Mouse (Mus musculus): ENCODE data around the gene Rfc4. TPM values are rescaled to one million over a fixed set of nuclear protein-coding genes. Genes with fewer than 3 reads are reported as not detected.

The Rfc4 gene
- polyA plus RNA-seq, 1 experiment from 2014 or later: 47.1 TPM

- peak overlapping the region; percentile 90 for H3K9ac ChIP-seq
- H3K4me3 ChIP-seq: peak overlapping the region; percentile 73
- peak overlapping the region; percentile 95 for H3K27ac ChIP-seq (replicated peaks)
- WGBS: 0% methylated on average over 4 of the region's 4 CpGs
- peak overlapping the region; percentile 93 for H3K4me2 ChIP-seq
- ATAC-seq (ENCODE audit: low read depth): peak; percentile 11; the same call in 1 of the 2 replicates
- no peaks in the 10 kb centered on the region for H3K9me3 ChIP-seq
- H3K4me1 ChIP-seq (replicated peaks): peaks cover 28% of the 10 kb centered on the region
- H3K27me3 ChIP-seq: no peaks in the 10 kb centered on the region
- H3K36me3 ChIP-seq: peaks cover 19% of the 10 kb centered on the region
These were observed 245 bp downstream of the Rfc4 start for GRCm38 (mm10) chr16:23127311-23127672.

GRCm38 (mm10) chr16:23124398-23124797 is 3.1 kb downstream of the Rfc4 start:
- no peak overlapping the region for H3K27ac ChIP-seq (replicated peaks)
- H3K9ac ChIP-seq: no peak overlapping the region
- no peak for ATAC-seq (ENCODE audit: low read depth)
- H3K4me3 ChIP-seq: no peak overlapping the region
- peaks cover 42% of the 10 kb centered on the region for H3K36me3 ChIP-seq
- H3K9me3 ChIP-seq: no peaks in the 10 kb centered on the region
- H3K4me2 ChIP-seq: no peak overlapping the region
- 94% methylated on average over 4 of the region's 4 CpGs for WGBS
- no peaks in the 10 kb centered on the region for H3K27me3 ChIP-seq
- H3K4me1 ChIP-seq (replicated peaks): peaks cover 24% of the 10 kb centered on the region

GRCm38 (mm10) chr16:23123104-23123503 is 4.4 kb downstream of the Rfc4 start:
- no peak overlapping the region for H3K4me3 ChIP-seq
- ATAC-seq (ENCODE audit: low read depth): no peak
- WGBS: 92% methylated on average over 4 of the region's 4 CpGs
- no peak overlapping the region for H3K4me2 ChIP-seq
- H3K4me1 ChIP-seq (replicated peaks): peaks cover 11% of the 10 kb centered on the region
- no peak overlapping the region for H3K9ac ChIP-seq
- no peaks in the 10 kb centered on the region for H3K9me3 ChIP-seq
- no peak overlapping the region for H3K27ac ChIP-seq (replicated peaks)
- H3K36me3 ChIP-seq: peaks cover 46% of the 10 kb centered on the region
- H3K27me3 ChIP-seq: no peaks in the 10 kb centered on the region

GRCm38 (mm10) chr16:23122446-23122845 is 5.1 kb downstream of the Rfc4 start:
- H3K4me1 ChIP-seq (replicated peaks): peaks cover 10% of the 10 kb centered on the region
- no peaks in the 10 kb centered on the region for H3K9me3 ChIP-seq
- no peak overlapping the region for H3K27ac ChIP-seq (replicated peaks)
- H3K27me3 ChIP-seq: no peaks in the 10 kb centered on the region
- H3K9ac ChIP-seq: no peak overlapping the region
- H3K4me3 ChIP-seq: no peak overlapping the region
- 93% methylated on average over 3 of the region's 3 CpGs for WGBS
- no peak overlapping the region for H3K4me2 ChIP-seq
- H3K36me3 ChIP-seq: peaks cover 47% of the 10 kb centered on the region
- no peak for ATAC-seq (ENCODE audit: low read depth)

- Histone ChIP-seq H3K9ac (no peak overlapping the region), H3K36me3 (peaks cover 69% of the 10 kb centered on the region)
- WGBS: 64% methylated on average over 4 of the region's 4 CpGs
These were observed 10.4 kb downstream of the Rfc4 start for GRCm38 (mm10) chr16:23117173-23117572.

GRCm38 (mm10) chr16:23115486-23115885 is 12.1 kb downstream of the Rfc4 start:
- Histone ChIP-seq H3K4me2 (no peak overlapping the region), H3K27me3 (no peaks in the 10 kb centered on the region), H3K4me3 (no peak overlapping the region), H3K4me1 (replicated peaks) (peaks cover 25% of the 10 kb centered on the region), H3K9me3 (no peaks in the 10 kb centered on the region), H3K9ac (no peak overlapping the region), H3K36me3 (peaks cover 69% of the 10 kb centered on the region), H3K27ac (replicated peaks) (no peak overlapping the region)
- 86% methylated on average over 3 of the region's 3 CpGs for WGBS
- no peak for ATAC-seq (ENCODE audit: low read depth)

More at GRCm38 (mm10) chr16:23117173-23117572, 10.4 kb downstream of the Rfc4 start:
- H3K4me1 ChIP-seq (replicated peaks): peaks cover 9% of the 10 kb centered on the region; the same call in 1 of the 2 replicates
- H3K9me3 ChIP-seq: no peaks in the 10 kb centered on the region
- H3K4me2 ChIP-seq: no peak overlapping the region
- H3K4me3 ChIP-seq: no peak overlapping the region
- ATAC-seq (ENCODE audit: low read depth): no peak
- no peaks in the 10 kb centered on the region for H3K27me3 ChIP-seq
- no peak overlapping the region for H3K27ac ChIP-seq (replicated peaks)

- peaks cover 73% of the 10 kb centered on the region for H3K36me3 ChIP-seq
- H3K4me3 ChIP-seq: no peak overlapping the region
- no peaks in the 10 kb centered on the region for H3K27me3 ChIP-seq
- 70% methylated on average over 5 of the region's 5 CpGs for WGBS
- peaks cover 34% of the 10 kb centered on the region for H3K4me1 ChIP-seq (replicated peaks)
- no peak overlapping the region for H3K4me2 ChIP-seq
- ATAC-seq (ENCODE audit: low read depth): no peak
- no peak overlapping the region for H3K9ac ChIP-seq
- H3K27ac ChIP-seq (replicated peaks): no peak overlapping the region
- no peaks in the 10 kb centered on the region for H3K9me3 ChIP-seq
These were observed 13.0 kb downstream of the Rfc4 start for GRCm38 (mm10) chr16:23114339-23115171.

- H3K9ac ChIP-seq: no peak overlapping the region
- ATAC-seq (ENCODE audit: low read depth): no peak
- no peaks in the 10 kb centered on the region for H3K27me3 ChIP-seq
- H3K4me2 ChIP-seq: no peak overlapping the region
- H3K4me3 ChIP-seq: no peak overlapping the region
- H3K27ac ChIP-seq (replicated peaks): no peak overlapping the region
- peaks cover 75% of the 10 kb centered on the region for H3K36me3 ChIP-seq
- H3K9me3 ChIP-seq: no peaks in the 10 kb centered on the region
- H3K4me1 ChIP-seq (replicated peaks): peaks cover 41% of the 10 kb centered on the region
These were observed 13.6 kb downstream of the Rfc4 start for GRCm38 (mm10) chr16:23113903-23114302.

GRCm38 (mm10) chr16:23112861-23113435 is 14.6 kb downstream of the Rfc4 start:
- H3K36me3 ChIP-seq: peaks cover 77% of the 10 kb centered on the region
- no peaks in the 10 kb centered on the region for H3K27me3 ChIP-seq
- 49% methylated on average over 9 of the region's 9 CpGs for WGBS
- H3K4me2 ChIP-seq: no peak overlapping the region
- no peak for ATAC-seq (ENCODE audit: low read depth)
- H3K27ac ChIP-seq (replicated peaks): no peak overlapping the region
- no peak overlapping the region for H3K4me3 ChIP-seq
- peaks cover 43% of the 10 kb centered on the region for H3K4me1 ChIP-seq (replicated peaks)
- H3K9me3 ChIP-seq: no peaks in the 10 kb centered on the region
- H3K9ac ChIP-seq: no peak overlapping the region

- no peaks in the 10 kb centered on the region for H3K9me3 ChIP-seq
- peaks cover 75% of the 10 kb centered on the region for H3K36me3 ChIP-seq
- H3K27me3 ChIP-seq: no peaks in the 10 kb centered on the region
- WGBS: 85% methylated on average over 12 of the region's 12 CpGs
- peaks cover 43% of the 10 kb centered on the region for H3K4me1 ChIP-seq (replicated peaks)
- no peak overlapping the region for H3K4me3 ChIP-seq
- H3K4me2 ChIP-seq: no peak overlapping the region
- no peak for ATAC-seq (ENCODE audit: low read depth)
- no peak overlapping the region for H3K9ac ChIP-seq
- H3K27ac ChIP-seq (replicated peaks): no peak overlapping the region
These were observed 15.2 kb downstream of the Rfc4 start for GRCm38 (mm10) chr16:23112348-23112747.

- no peak for ATAC-seq (ENCODE audit: low read depth)
- Histone ChIP-seq H3K27ac (replicated peaks) (no peak overlapping the region), H3K4me2 (peak overlapping the region; percentile 93), H3K4me1 (replicated peaks) (peaks cover 48% of the 10 kb centered on the region), H3K27me3 (no peaks in the 10 kb centered on the region), H3K4me3 (peak overlapping the region; percentile 77), H3K9me3 (no peaks in the 10 kb centered on the region), H3K9ac (peak overlapping the region; percentile 99), H3K36me3 (peaks cover 53% of the 10 kb centered on the region)
- 61% methylated on average over 5 of the region's 5 CpGs for WGBS
These were observed 17.9 kb downstream of the Rfc4 start for GRCm38 (mm10) chr16:23109350-23110280.

- H3K9ac ChIP-seq: peak overlapping the region; percentile 99
- H3K4me1 ChIP-seq (replicated peaks): peaks cover 48% of the 10 kb centered on the region
- peak overlapping the region; percentile 93 for H3K4me2 ChIP-seq
- 0 out of 2 replicates have a peak overlapping the region, but pooled peaks have one; percentile 98 for H3K27ac ChIP-seq (replicated peaks)
- peaks cover 46% of the 10 kb centered on the region for H3K36me3 ChIP-seq
- ATAC-seq (ENCODE audit: low read depth): no peak
- H3K4me3 ChIP-seq: peak overlapping the region; percentile 77
- H3K27me3 ChIP-seq: no peaks in the 10 kb centered on the region
- H3K9me3 ChIP-seq: no peaks in the 10 kb centered on the region
- WGBS: 4% methylated on average over 5 of the region's 5 CpGs
These were observed 18.6 kb downstream of the Rfc4 start for GRCm38 (mm10) chr16:23108943-23109342.
